Mouse (Mus musculus) stomach, postnatal 0 days (tissue): ENCODE results near the gene Stub1. TPM values are rescaled to one million over a fixed set of nuclear protein-coding genes. Genes with fewer than 3 reads are reported as not detected.
"Not testable (repeated sequence)": the region's sequence is repeated elsewhere in the genome, so short reads cannot be mapped to it uniquely, and the experiment has no call there.

Experiments
- ATAC-seq: fragments of 200-750 bp; cut with Nextera tagmentation; 2 replicates; pipeline ENCODE4 v1.8.0; 2017; ENCODE audit not compliant: low FRiP score, low TSS enrichment
- DNase-seq: peaks from one replicate; pipeline ENCODE4 v3.0.0-alpha.2; 2016; ENCODE audit warnings: low spot score
- H3K27ac ChIP-seq: fragments of 300-500 bp; sonication (generic); replicated peaks from 2 replicates; pipeline ENCODE4 v1.5.1; 2014; ENCODE audit warnings: mild to moderate bottlenecking, control low read depth
- H3K27me3 ChIP-seq: fragments of 300-500 bp; sonication (generic); 2 replicates; pipeline ENCODE4 v1.6.1; 2014; ENCODE audit warnings: low read length; ENCODE audit not compliant: control insufficient read depth, insufficient read depth
- H3K36me3 ChIP-seq: fragments of 300-500 bp; sonication (generic); 2 replicates; pipeline ENCODE4 v1.6.1; 2014; ENCODE audit warnings: low read length, mixed read lengths; ENCODE audit not compliant: control insufficient read depth, insufficient read depth
- H3K4me1 ChIP-seq: fragments of 300-500 bp; sonication (generic); replicated peaks from 2 replicates; pipeline ENCODE4 v1.6.1; 2014; ENCODE audit warnings: antibody characterized with exemption; ENCODE audit not compliant: control insufficient read depth, insufficient read depth
- H3K4me2 ChIP-seq: fragments of 300-500 bp; sonication (generic); replicated peaks from 2 replicates; pipeline ENCODE4 v1.6.1; 2014; ENCODE audit warnings: low read depth, mild to moderate bottlenecking, control low read depth, moderate library complexity
- H3K4me3 ChIP-seq: fragments of 300-500 bp; sonication (generic); 2 replicates; pipeline ENCODE4 v1.5.1; 2014; ENCODE audit warnings: low read depth, low read length, control low read depth
- H3K9ac ChIP-seq: fragments of 300-500 bp; sonication (generic); 2 replicates; pipeline ENCODE4 v1.6.1; 2014; ENCODE audit warnings: mild to moderate bottlenecking, low read length, control low read depth, mixed read lengths
- H3K9me3 ChIP-seq: fragments of 300-500 bp; sonication (generic); 2 replicates; pipeline ENCODE4 v1.6.1; 2016; ENCODE audit warnings: low read length; ENCODE audit not compliant: control insufficient read depth
- CTCF ChIP-seq: IDR thresholded peaks from 2 replicates; pipeline ENCODE4 v1.5.1; 2016; ENCODE audit warnings: antibody characterized with exemption, low read depth, mild to moderate bottlenecking, moderate library complexity
- EP300 ChIP-seq: optimal IDR thresholded peaks from 2 replicates; pipeline ENCODE3; 2016; ENCODE audit warnings: antibody characterized with exemption
- WGBS: fragments of 180-500 bp; shearing (Covaris S2); extraction: QIAGEN DNeasy Blood & Tissue Kit; methylation state at CpG from one replicate; pipeline ENCODE4 v1.1.7; 2014; 5-methylcytosine and 5-hydroxymethylcytosine counted together
- polyA plus RNA-seq: library from polyadenylated mRNA; unstranded; fragments of >200 nt; fragmentation: Nextera tagmentation; extraction: Ambion mirVana; gene quantifications from 2 replicates; pipeline ENCODE4 v1.2.1, GENCODE M21; 2015

Stub1 gene
- polyA plus RNA-seq, 1 experiment from 2014 or later: 215 TPM

DNA sequence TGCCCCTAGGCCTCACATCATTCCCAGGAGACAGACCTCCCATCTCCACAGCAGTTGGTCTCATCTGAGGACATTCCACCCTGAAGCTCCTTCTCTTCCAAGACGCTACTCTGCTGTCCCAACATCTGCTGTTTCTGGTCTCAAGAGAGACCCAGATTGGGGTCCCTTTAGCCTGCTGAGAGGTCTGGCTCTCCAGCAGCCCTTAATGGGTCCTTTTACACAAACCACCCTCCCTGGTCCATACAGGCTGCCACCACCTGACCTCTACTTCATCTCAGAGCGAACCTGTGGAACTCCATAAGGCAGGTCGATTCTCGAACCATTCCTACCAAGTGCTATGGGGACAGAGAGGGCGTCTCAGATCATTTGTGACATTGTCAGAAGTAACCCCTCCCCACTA lies 25.2 kb downstream of the Stub1 start:
- no peak for TF ChIP-seq CTCF
- no peak for TF ChIP-seq EP300
- no peak overlapping the region for H3K27ac ChIP-seq
- no peaks in the 10 kb centered on the region for H3K9me3 ChIP-seq
- H3K4me2 ChIP-seq: peak overlapping the region; percentile 84
- H3K4me1 ChIP-seq: no peaks in the 10 kb centered on the region
- ATAC-seq (no peak), DNase-seq (no peak)
- no peak overlapping the region for H3K9ac ChIP-seq
- no peaks in the 10 kb centered on the region for H3K36me3 ChIP-seq
- WGBS: 35% methylated on average over 5 of the region's 5 CpGs
- H3K4me3 ChIP-seq: no peak overlapping the region
- 0 out of 2 replicates have a peak, but pooled peaks cover 2% of the 10 kb centered on the region for H3K27me3 ChIP-seq

DNA sequence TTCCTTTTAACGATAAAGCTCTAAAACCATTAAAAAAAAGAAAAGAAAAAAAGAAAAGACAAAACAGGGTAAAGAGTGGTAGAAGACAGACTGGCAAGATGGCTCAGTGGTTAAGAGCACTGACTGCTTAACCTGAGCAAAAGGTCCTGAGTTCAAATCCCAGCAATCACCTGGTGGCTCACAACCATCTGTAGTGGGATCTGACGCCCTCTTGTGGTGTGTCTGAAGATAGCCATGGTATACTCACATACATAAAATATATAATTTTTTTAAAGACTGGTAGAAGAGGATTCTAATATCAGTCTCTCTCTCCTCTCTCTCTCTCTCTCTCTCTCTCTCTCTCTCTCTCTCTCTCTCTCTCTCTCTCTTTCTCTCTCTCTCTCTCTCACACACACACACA lies 25.8 kb downstream of the Stub1 start:
- ATAC-seq, H3K4me3 ChIP-seq, DNase-seq, H3K36me3 ChIP-seq, H3K9ac ChIP-seq, H3K9me3 ChIP-seq, H3K4me1 ChIP-seq, H3K27ac ChIP-seq, H3K27me3 ChIP-seq, H3K4me2 ChIP-seq: not testable (repeated sequence)
- 0% methylated on average over 1 of the region's 2 CpGs for WGBS
- peak; percentile 22; the same call in 1 of the 2 replicates for TF ChIP-seq CTCF

DNA sequence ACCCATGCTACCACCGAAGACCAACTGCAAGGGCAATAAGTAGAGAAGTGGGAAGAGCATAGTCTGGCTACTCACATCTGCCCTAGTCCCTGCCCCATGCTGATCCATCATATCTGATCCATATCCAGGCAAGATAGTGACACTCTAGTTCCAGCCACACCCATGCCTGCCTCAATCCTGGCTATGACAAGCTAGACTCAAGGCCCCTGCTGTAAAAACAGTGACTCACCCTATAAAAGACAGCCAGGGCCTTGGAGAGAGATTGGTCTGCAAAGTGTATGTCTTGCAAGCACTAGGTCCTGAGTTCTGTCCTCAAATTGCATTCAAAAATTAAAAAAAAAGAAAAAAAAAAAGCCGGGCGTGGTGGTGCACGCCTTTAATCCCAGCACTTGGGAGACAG lies 26.7 kb downstream of the Stub1 start:
- Histone ChIP-seq H3K4me2 (no peak overlapping the region), H3K27ac (no peak overlapping the region), H3K27me3 (0 out of 2 replicates have a peak, but pooled peaks cover 2% of the 10 kb centered on the region), H3K4me1 (no peaks in the 10 kb centered on the region), H3K4me3 (no peak overlapping the region), H3K36me3 (no peaks in the 10 kb centered on the region), H3K9ac (no peak overlapping the region), H3K9me3 (no peaks in the 10 kb centered on the region)
- WGBS: 79% methylated on average over 4 of the region's 4 CpGs
- ATAC-seq: no peak
- TF ChIP-seq EP300 (no peak), CTCF (no peak)
- no peak for DNase-seq

DNA sequence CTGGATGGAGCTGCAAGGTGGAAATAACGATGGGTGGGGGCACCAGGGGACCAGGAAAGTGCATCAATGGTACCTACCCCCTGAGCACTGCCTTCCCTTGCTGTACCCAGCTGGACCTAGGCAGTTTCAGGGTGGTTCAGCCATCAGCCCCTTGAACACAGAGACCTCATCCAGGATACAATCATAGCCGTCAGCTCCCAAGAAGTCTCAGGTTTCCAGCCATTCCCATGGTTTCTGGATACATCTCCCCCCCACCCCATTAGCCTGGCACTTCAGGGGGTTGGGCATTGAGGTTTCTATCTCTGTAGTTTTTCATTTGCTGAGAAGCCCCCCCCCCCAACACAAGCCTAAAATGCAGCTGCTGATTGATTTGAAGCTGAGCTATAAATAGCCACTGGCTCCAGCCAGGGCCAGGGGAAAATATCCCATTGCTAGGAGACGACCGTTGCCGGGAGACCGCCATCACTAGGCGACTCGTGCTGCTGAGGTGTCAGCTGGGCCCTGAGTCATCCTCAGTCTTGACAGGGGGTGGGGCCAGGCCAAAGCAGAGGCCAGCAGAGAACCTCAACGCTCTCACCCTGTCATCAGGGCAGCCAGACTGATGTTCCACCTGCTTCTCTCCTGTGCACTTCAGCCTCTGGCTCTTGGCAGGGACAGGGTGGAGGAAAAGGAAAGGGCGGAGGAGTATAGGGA lies 30.2 kb downstream of the Stub1 start:
- ATAC-seq (peak; percentile 75), DNase-seq (peak; percentile 55)
- H3K4me2 ChIP-seq: no peak overlapping the region

DNA sequence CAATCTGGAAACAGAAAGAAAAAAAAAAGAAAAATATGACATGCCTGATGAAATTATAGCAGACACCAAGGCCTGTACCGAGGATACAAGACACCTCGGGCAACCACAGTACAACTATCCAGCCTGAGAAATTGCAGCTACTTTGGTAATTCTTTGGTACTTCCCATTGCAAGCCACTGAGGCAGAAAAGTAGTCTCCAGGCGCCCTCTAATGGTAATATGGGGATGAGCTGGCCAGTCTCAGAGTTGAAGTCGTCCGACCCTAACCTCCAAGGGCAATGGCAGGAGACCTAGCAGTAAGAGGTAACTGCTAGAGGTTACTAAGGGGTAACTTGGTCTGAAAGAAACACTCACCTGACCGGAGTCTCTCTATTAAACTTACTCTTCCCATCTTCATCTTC lies 32.2 kb downstream of the Stub1 start:
- TF ChIP-seq CTCF (peak; percentile 95), EP300 (no peak)

More for the DNA sequence above, 30.2 kb downstream of the Stub1 start:
- no peak overlapping the region for H3K4me3 ChIP-seq
- TF ChIP-seq CTCF (no peak), EP300 (no peak)
- peak overlapping the region; percentile 13; the same call in 1 of the 2 replicates for H3K9ac ChIP-seq
- H3K27ac ChIP-seq: no peak overlapping the region
- 7% methylated on average over 10 of the region's 10 CpGs for WGBS
- no peaks in the 10 kb centered on the region for H3K9me3 ChIP-seq
- H3K36me3 ChIP-seq: no peaks in the 10 kb centered on the region
- no peaks in the 10 kb centered on the region for H3K4me1 ChIP-seq
- H3K27me3 ChIP-seq: no peaks in the 10 kb centered on the region

DNA sequence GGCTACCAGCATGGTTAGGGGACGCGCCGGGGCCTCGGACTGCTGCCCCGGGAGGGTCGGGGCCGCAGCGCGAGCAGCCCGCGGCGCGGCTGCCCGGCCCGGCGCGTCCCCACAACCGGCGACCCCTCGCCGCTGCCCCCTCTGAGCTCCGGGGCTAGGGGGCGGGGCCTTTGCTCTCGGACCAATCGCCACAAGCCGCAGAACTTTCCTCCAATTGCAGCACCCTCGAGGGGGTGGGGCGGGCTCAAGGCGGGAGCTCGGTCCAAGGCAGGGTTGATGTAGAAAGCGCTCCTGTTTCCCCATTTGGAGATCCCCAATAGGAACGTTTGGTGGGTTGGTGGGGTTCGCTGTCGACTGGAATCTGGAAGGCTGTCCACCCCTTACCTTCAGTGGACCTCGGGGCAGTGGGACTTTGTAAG lies 36.2 kb downstream of the Stub1 start, which contains the start of gene Metrn:
Gene Metrn, minus strand, starts transcription at position 186 of the 419 bp plus-strand sequence.
- ATAC-seq (peak; percentile 64; the same call in 1 of the 2 replicates), DNase-seq (peak; percentile 87)
- Histone ChIP-seq H3K27ac (peak within 1 kb of the TSS; percentile 8; the same call in 1 of the 2 replicates), H3K4me1 (no peaks in the 10 kb centered on the region; the same call in 1 of the 2 replicates), H3K27me3 (no peaks in the 10 kb centered on the region), H3K4me3 (peak within 1 kb of the TSS; percentile 75), H3K9ac (peak within 1 kb of the TSS; percentile 66), H3K36me3 (no peaks in the 10 kb centered on the region), H3K4me2 (peak within 1 kb of the TSS; percentile 86), H3K9me3 (no peaks in the 10 kb centered on the region)
- TF ChIP-seq EP300 (no peak), CTCF (no peak)
- WGBS: 1% methylated on average over 24 of the region's 35 CpGs

More for the DNA sequence above, 32.2 kb downstream of the Stub1 start:
- no peak overlapping the region for H3K27ac ChIP-seq
- H3K4me3 ChIP-seq: no peak overlapping the region
- DNase-seq: peak; percentile 62
- no peaks in the 10 kb centered on the region for H3K27me3 ChIP-seq
- no peaks in the 10 kb centered on the region; the same call in 1 of the 2 replicates for H3K4me1 ChIP-seq
- 2% methylated on average over 6 of the region's 6 CpGs for WGBS
- no peaks in the 10 kb centered on the region for H3K9me3 ChIP-seq
- no peak overlapping the region for H3K4me2 ChIP-seq
- peak; percentile 34; the same call in 1 of the 2 replicates for ATAC-seq
- H3K36me3 ChIP-seq: no peaks in the 10 kb centered on the region
- H3K9ac ChIP-seq: no peak overlapping the region
